Mouse (Mus musculus) Muller cell, postnatal 12 days (primary cell): ENCODE data around the gene Top2a.

Source experiments
- DNase-seq: peaks from one replicate; pipeline ENCODE4 v3.0.0-alpha.2; 2015; ENCODE audit errors: inconsistent ontology term

Gene Top2a

DNA sequence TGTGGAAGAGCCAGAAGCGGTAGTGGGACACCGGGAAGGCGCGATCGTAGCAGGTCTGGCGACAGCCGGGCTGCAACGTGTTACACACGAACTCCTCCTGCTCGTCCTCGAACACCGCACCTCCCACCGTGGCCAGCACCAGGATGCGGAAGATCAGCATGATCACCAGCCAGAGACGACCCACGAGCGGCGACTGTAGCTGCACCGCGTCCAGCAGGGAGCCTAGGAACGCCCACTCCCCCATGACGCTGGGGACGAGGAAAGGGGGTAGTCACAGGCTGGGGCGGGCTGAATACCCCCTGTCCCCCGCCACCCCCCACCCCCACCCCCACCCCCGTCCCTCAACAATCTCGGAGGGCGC lies 41.2 kb downstream of the Top2a start, which contains the start of gene Gjd3:
Gjd3 (minus strand) TSS at position 244 of the 361 bp plus-strand sequence.
- no peak for DNase-seq

DNA sequence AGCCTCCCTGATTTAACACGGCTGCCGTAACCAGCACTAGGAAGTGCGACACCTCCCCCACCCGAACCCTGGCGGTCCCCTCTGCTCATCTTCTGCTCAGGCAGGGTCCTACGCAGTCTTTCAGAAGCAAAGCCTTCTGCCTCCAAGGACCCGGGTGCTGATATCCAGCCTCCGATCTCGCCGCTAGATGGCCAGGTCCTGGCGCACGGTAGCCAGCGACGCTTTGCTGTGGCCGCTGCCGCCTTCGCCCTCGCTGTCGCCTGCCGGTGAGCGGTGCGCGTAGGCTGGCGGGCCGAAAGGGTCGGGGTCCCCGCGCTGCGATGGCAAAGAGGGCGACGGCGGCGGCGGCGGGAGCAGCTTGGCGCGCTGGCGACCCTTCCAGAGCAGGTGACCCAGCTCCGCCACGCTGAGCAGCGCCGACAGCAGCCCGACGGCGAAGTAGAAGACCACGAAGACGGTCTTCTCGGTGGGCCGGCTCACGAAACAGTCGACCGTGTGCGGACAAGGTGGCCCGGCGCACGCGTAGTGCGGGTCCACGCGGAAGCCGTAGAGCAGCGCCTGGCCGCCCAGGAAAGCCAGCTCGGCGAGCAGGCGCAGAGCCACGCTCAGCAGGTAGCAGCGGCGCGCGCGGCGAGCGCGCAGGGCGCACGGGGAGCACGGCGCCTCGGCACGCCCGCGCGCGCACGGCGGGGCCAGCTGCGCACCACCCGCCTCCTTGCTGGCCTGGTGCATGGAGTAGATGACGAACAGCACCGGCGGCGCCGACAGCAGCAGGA lies 41.8 kb downstream of the Top2a start:
- DNase-seq = peak; percentile 72

DNA sequence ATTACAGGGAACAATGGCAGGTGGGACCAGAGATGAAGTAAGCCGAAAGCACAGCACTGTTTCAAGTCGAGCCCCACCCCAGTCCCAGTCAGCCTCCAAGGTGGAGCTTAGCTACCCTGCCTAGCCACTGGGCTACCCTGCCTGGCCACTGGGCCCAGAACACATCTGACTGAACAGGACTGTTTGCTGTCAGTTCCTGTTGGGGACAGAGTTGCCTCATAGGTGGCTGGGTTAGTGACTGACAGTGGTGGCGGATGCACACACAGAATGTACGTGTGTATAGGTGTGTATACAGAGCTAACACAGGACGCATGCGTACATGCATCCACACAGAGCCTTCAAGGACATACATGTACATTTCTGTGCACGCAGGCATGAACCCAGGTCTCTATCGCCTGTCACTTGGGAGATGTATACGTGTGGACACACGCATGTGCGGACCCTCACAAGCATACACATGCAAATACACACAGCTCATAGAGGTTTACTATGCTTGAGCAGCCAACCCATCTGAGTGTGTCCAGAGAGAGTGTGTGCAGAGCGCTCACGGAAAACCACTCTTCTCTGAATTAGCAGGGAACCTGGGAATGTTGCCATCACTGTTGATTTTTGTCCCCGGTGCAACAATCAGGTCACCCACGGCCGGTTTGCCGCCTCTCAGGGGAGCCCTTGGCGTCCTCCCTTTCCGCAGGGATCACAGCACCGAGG lies 42.5 kb downstream of the Top2a start:
- no peak for DNase-seq

DNA sequence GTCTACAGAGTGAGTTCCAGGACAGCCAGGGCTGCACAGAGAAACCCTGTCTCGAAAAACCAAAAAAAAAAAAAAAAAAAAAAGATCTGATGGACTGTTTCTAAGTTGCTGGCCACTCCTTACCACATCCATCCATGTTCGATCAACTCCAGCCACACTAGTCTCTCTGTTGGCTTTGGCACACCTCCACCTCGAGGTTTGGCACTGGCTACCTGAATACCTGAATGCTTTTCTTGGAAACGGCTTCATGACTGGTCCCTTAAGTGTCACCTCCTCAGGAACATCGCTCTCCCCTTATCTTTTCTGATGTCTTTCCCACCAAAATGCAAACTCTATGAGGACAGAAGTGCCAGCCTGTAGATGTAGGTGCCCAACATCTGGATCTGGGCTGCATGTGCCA lies 44.6 kb downstream of the Top2a start:
- DNase-seq = no peak

DNA sequence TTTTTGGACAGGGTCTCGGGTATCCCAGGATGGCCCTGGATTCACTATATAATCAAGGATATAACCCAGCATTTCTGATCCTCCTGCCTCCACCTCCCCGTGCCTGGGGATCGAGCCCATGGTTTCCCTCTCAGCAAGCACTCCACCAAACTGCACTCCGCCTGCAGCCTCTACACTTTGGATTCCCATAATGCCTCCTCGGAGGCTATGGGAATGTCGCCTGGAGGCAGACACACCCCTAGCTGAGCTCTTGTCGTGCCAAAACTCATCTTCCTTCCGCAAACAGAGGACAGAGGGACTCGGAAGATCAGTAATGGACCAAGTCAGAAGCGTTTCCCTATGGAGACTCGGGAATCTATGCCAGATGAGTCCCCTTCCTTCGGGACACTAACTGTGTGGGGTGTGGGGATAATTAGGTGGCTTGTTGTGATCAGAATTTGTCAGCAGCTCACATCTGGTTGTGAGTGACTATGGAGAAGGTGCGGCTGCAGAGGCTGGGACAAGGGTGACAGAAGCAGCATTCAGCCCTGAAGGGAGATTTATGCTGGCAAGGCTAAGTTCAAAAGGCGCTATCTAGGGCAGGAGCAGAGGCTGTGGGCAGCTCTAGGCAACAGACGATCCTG lies 45.4 kb downstream of the Top2a start:
- DNase-seq = no peak

DNA sequence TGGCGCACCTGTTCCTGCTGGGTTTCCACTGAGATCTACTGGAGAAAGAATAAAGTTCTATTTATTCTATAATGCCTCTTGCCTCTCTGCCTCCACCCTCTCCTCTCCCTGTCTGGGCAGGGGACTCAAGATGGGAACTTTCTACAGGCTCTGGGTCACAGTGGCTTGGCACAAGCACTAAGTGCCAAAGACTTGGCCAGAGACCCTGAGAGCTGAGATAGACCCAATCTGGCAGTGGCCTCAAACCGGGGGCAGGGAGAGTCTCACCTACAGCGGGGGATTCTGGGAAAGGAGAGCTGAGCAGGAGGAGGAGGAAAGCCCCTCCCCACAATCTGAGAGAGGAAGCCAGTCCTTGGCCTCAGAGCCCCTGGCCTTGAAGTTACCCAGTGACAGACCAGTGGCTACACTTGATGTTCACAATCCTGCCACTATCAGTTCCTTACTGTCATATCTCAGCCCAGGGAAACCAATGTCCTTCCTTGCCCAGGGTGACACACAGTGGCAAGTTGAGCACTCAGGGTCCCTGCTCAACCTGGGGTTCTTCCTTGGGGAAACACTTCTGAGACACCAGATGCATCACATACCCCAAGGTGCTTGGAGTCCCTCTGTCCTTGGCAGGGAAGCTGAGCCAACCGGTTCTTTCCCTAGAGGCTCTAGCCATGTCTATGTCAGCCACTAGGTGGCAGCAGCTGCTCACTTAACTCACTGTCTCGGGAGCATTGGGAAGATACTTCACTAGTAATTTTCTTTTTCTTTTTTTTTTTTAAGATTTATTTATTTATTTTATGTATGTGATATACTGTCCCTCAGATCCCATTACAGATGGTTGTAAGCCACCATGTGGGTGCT lies 48.9 kb downstream of the Top2a start:
- DNase-seq = no peak

DNA sequence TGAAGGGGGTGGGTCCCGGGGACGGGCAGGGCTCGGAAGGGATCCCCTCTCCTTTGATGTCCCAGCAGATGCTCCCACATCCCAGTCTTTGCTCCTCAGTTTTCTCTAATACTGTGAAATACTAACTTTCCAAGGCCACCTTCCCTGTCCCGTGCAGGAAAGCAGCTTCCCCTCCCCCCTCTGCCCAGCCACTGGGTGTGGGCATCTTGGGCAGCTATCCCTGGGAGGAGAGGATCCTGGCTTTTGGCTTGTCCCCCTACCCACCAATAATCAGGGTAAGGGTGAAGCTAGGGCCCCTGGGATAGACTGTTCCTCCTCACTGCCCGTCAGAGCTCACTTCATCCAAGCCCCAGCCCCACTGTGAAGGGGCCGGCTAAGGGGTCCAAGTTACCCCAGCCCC lies 49.8 kb downstream of the Top2a start:
- DNase-seq = no peak

DNA sequence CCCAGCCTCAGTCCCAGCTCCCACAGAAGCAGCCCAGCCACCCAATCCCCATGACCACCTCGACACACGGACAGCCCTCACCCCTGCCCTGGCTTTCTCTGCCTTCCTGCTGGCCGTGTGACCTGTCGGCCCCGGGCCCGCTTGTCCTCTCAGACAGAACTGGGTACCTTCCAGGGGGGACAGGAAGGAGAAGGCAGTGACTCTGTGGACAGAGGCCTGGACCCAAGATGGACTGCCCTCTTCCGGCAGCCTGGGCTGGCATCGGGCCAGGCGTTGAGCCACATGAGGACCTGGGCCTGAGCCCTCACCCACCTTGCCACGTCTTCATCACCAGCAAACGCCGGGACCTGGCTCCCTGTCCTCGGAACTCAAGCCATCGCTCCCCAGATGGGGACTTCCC lies 50.4 kb downstream of the Top2a start:
- DNase-seq = no peak

DNA sequence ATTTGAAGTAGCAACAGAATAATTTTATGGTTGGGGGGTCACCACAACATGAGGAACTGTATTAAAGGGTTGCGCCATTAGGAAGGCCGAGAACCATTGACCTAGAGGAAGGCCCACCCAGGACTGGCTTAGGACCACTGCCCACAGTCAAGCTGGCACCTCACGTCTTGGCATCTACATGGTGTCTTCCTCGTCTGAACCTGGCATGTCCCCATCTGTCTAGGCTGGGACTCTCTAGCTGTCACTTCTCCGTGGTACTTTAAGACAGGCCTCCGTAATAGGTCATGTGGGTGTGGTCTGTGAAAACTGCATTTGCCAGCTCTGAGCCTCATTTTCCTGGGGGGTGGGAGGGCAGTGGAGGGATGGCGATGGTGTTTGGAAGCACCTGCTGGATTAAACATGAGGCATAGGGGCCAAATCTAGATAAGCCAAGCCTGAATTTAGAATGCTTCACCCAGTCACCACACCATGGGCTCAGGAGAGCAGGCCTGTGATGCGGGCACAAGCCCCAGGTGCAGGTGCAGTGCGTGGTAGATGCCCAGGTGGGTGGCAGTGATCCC lies 51.1 kb downstream of the Top2a start:
- no peak for DNase-seq

DNA sequence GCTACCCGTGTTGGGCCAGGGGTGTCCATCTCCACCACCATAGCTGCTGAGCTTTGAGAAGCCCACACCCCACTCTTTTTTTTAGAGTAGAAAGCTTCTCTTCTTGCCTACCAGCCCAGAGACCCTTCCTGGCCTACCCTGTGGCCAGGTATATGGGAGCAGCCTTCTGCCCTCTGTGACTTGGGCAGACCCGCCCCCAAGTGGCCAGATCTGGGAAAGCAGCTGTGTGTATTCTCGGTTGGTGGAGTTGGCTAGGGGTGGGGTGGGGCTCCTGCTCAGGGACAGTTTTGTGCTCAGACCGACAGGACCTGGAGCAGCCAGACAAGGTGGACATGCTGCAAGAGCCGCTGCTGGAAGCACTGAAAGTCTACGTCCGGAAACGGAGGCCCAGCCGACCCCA lies 51.8 kb downstream of the Top2a start:
- peak; percentile 81 for DNase-seq

DNA sequence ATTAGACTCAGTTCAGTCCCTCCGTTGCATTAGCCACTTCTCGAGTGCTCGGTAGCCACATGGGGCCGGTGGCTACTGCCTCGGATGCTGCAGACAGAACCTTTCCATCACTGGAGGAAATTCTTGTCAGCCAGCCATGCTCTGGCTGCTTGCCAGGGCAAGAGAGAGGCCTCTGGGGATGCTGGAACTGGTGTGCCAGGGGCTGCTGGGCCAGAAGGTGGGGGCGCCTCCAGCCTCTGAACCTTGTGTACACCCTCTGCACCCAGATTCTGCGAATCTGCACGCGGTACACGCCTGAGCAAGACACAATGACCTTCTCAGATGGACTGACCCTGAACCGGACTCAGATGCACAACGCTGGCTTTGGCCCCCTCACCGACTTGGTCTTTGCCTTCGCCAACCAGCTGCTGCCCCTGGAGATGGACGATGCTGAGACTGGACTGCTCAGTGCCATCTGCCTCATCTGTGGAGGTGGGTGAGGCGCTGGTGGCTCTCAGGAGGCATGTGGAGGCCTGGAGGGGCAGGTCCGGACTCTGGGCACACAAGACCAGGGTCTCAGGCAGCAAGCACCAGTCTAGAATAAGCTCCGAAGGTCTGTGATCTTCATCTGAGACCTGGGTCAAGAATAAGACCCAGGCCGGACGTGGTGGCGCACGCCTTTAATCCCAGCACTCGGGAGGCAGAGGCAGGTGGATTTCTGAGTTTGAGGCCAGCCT lies 52.5 kb downstream of the Top2a start:
- DNase-seq = peak; percentile 86

DNA sequence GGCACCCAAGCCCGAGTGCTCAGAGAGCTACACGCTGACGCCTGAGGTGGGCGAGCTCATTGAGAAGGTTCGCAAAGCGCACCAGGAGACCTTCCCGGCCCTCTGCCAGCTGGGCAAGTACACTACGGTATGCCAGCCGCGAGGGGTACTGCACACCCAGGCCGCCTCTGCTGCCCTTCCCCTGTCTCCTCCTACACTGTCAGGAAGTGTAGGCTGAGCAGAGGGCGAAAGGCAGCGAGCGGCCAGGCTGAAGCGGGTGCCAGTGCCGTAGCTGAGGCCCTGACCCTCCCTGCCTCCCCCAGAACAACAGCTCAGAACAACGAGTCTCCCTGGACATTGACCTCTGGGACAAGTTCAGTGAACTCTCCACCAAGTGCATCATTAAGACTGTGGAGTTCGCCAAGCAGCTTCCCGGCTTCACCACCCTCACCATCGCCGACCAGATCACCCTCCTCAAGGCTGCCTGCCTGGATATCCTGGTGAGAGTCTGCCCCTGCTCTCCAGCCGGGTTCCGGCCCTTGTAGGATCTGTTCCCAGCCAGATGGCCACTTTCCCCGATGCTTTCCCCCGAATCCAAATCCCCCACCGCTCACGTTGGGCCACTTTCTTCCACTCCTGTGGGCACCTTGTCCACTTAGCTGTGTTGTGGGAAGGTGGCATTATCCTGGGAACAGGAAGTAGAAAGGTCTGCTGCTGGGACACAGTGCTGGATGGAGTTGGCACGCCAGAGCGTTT lies 53.6 kb downstream of the Top2a start:
- peak; percentile 69 for DNase-seq

DNA sequence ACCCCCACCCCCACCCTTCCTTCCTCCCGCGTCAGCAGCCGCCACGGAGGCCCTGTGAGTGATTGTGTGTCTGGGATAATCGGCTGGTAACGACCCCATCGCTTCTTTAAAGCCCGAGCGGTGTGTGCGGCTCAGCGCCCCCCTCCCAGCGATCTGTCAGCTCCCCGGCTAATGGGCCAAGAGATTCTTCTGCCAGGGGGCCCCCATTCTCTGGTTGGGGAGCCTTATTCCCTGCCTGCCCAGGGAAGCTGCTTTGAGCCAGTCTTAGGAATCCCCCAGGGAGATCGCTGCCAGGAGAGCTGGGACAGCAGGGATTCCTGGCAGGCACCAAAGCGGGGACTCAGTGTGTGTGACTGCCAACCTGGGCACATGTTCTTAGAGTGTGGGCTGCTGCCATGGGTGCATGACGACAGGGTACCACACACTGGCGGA lies 54.5 kb downstream of the Top2a start:
- DNase-seq = peak; percentile 78

DNA sequence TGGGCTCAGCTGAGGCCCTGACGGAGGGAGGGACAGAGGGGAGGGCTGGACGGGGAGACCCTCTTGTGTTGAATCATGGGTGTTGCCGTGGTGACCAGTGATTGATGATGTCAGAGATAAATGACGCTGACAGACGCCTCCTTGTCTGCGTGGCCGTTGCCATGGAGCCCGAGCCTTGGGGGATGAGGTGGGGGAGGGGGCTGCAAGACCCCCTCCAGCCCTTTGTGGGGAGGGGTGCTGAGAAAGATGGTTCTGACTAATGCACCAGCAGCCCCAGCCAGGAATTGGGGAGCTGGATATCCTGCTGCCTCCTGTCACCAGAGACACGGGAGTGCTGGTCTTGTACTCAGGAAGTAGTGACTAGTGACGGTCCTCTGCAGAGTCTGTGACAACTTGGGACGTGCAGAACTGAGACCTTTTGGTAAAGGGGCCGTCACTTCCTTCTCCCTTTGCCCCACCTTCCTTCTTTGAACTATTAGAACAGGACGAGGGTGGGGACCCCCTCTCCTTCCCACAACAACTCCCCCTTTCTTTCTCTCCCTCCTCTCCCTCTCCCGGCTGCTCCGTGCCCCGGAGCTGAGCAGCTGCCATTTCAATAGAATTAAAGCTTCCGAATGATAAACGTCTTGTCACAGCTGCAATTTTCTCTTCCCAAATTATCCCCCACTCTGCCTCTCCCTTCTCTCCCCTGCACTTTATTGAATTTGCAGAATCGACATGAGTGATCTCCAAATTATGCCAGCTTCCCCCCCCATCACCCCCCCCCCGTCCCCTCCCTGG lies 55.1 kb downstream of the Top2a start:
- DNase-seq = no peak

DNA sequence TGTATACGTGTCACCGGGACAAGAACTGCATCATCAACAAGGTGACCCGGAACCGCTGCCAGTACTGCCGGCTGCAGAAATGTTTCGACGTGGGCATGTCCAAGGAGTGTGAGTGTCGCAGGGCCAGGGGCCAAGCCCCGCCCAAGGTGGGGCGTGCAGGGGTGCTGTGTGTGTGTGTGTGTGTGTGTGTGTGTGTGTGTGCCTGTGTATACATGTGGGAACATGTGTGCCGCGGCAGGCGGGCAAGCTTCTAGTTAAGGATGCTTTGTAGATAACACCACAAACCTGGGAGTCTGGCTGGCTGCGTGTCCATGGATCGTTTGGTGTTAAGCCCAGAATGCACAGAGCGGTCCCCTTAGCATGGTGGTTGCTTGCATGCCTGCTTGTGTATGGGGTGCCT lies 55.9 kb downstream of the Top2a start:
- no peak for DNase-seq

DNA sequence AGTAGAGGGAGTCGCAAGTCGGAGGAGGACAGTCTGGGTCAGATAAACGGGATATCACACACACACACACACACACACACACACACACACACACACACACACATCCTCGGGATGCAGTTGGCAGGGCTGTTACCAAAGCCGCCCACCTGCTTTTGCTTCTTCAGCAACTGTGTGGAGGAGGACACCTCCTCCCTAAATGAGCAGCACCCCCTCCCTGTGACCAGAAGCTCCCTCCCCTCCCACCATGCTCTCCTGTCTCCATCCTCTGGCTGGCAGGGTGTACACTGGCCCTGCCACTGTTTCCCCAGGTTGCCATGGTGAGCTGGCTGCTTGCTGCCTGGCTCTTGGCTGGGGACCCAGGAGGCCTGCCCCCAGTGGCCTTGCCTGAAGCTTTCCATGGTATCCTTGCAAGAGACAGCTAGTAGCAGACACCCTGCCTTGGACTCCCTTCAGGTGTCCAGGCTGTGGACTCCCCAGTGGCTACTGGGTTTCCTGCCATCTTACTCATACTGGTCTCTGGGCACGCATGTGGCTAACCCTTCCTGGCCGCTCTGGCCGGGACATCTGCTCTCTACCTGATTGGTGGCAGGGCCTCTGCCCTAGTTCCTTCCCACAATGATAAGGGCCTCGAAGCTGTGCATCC lies 57.4 kb downstream of the Top2a start:
- peak; percentile 92 for DNase-seq

DNA sequence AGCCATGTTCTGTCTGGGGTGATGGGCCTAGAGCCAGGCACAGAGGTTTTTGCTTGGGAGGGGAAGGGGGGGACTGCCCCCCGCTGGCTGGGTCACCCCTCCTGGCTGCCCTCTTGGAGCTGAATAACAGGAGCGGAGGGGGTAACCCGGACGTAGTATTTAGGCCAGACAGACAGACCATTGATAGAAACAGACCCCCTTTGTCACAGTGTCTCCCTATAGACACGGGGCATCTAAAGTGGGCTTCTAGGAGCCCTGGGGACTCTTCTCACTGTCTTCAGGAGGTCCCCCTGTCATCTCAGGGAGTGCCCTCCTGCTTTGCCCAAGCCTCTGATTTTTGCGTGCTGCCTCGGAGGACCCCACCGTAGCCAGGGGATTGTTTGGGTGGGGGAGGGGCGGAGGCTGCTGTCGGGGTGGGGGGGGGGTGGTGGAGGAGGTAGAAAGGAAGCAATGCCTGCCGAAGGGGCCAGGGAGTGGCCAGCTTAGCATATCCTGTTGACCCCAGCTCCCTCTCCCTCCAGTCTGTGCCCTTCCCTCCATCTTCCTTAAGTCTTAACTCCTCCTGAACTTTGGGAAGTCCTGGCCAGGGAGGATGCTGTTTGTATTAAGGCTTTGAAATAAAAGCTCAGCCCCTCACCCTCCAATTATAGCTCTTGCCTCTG lies 58.4 kb downstream of the Top2a start:
- no peak for DNase-seq

DNA sequence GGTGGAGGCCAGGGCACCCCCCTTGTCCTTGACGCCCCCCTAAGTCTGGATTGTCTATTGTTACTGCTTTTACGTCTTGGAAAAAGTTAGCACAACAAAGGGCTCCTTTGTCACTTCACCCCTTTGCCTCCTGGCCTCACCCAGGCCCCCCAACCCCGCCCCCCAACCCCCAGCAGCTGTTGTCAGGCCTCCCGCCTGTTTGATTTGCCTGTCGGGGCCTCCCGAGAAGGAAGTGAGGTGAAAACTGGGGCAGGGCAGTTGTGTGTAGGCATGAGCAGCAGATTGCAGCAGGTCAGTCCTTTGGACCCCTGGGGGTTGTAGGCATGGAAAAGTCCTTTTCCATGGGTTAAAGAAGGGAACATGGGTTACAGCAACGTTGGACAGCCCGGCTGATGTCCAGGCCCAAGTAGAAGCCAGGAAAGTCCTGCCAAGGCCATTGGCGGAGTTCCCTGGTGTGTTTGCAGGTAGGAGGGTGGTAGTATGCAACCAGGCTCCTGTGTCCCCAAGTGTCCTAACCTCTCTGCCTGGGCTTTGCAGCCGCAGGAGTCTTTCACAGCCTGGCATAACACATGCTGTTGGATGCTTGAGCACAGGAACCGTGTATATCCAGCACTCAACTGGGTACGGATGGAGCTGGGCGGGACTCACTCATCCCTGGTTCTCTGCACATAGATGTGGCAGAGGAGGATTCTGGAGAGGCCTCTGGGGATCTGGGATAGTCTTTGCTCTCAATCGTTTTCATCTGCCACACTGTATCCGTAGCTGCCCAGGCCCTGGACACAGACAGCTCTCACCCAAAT lies 59.2 kb downstream of the Top2a start:
- no peak for DNase-seq
